Mouse (Mus musculus) heart, postnatal 0 days (tissue): ENCODE results near the gene Elp4.

Experiments used
- CTCF ChIP-seq: IDR thresholded peaks from 2 replicates; pipeline ENCODE4 v1.5.1; 2016; ENCODE audit warnings: antibody characterized with exemption, control low read depth, low read depth
- EP300 ChIP-seq: IDR thresholded peaks from 2 replicates; pipeline ENCODE4 v1.6.1; 2016; ENCODE audit warnings: antibody characterized with exemption, low read depth

DNA sequence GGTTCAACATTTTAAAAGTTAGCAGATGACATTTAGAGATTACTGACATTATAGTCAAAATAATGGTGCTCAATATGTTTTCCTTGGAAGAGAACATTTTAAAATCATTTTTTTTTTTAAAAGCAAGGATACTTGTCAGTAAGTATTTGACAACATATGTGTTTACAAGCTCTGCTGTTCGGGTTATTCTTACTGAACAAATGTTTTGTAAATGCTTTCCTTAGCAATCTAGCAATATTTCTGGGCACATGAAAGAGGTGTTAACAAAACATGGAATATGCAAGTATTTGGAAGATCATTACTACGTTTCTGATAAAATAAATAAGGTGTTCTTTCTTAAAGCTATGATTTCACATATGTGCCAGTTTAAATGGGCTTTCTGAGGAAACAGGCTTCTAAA lies 94.1 kb downstream of the Elp4 start:
- no peak for TF ChIP-seq CTCF
- no peak for TF ChIP-seq EP300
